Mouse (Mus musculus): ENCODE results near the gene Sipa1l2. TPM values are rescaled to one million over a fixed set of nuclear protein-coding genes. Genes with fewer than 3 reads are reported as not detected.

Sipa1l2 gene
- total RNA-seq, 1 experiment from 2014 or later: 14.4 TPM

GRCm38 (mm10) chr8:125493254-125493815 is 76.3 kb downstream of the Sipa1l2 start:
- no peak for ATAC-seq (replicated peaks; ENCODE audit: insufficient number of reproducible peaks, low FRiP score, low TSS enrichment, poor library complexity, severe bottlenecking)

GRCm38 (mm10) chr8:125492416-125492815 is 77.2 kb downstream of the Sipa1l2 start:
- ATAC-seq (replicated peaks; ENCODE audit: insufficient number of reproducible peaks, low FRiP score, low TSS enrichment, poor library complexity, severe bottlenecking): no peak

GRCm38 (mm10) chr8:125488747-125489146 is 80.9 kb downstream of the Sipa1l2 start:
- ATAC-seq (replicated peaks; ENCODE audit: insufficient number of reproducible peaks, low FRiP score, low TSS enrichment, poor library complexity, severe bottlenecking): no peak

DNA sequence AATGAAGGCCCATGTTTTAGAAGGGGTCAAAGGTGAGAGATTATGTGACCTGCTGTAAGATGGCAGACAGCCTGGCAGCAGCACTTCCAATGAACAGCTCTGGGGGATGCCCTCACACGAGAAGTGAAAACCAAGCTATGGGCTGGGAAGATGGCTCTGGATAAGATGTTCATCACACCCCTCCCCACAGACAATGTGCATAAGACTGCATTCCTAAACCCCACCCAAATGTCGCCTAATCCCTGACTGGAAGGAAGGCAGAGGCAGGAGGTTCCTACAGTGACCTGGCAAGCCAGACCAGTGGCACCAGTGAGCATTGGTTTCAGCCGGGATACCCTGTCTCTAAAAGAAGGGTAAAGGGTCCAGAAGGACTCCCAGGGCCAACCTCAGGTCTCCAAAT is 83.9 kb downstream of the Sipa1l2 start:
- no peak for ATAC-seq (replicated peaks; ENCODE audit: insufficient number of reproducible peaks, low FRiP score, low TSS enrichment, poor library complexity, severe bottlenecking)

DNA sequence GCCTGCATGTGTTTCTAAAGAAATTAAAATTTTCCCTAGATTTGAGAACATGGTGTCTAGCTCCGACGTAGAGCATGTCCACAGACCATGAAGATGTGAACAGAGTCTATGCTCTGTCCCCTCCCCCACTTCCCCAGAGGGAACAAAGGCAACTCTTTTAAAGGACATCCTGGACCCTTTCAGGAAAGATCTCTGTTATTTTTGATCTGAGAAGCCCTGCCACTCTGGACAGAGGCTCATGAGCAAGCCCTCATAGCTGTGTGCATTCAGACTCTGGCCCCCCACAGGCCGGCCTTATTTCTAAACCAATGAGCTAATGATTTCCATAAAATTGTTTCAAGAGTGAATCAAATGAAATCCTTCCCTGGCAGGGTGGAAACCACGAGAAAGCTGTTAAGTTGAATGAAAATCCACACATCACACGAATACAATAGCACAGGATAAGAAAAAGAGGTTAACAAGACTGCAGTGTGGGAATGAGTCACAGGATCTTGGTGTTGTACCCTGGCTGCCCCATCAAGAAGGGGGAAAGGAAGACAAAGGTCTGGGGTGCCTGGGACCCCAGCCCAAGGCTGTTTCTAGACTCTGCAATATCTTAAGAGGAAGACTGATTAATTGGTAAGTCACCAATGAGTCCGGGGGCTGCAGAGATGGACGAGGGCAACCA is 84.9 kb downstream of the Sipa1l2 start:
- ATAC-seq (replicated peaks; ENCODE audit: insufficient number of reproducible peaks, low FRiP score, low TSS enrichment, poor library complexity, severe bottlenecking): no peak

DNA sequence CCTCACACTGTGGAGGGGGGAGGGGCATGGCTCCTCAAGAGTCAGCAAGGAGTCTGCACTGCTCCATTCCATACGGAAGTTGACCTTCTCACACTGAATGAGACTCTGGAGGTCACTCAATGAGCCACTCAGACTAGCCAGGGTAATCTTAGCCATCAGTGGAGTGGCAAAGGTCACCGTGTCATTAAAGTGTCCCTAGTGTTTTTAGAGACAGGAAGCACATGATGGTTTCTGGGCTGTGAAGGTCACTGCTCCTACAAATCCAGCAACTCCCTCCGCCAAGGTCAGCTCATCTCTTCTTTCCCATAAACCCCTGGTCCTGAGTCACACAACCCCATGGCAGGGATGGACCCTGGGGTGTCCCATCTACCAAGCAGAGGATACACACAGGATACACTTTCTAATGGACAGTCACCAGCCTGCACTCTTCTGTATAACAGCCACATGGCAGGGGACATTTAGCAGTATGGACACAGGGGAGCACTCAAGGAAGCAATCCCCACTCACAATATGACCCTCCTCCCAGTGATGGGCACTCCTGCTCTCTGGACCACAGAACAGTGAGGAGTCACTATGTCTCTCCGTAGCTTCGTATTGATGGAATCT is 87.0 kb downstream of the Sipa1l2 start:
- no peak for ATAC-seq (replicated peaks; ENCODE audit: insufficient number of reproducible peaks, low FRiP score, low TSS enrichment, poor library complexity, severe bottlenecking)

DNA sequence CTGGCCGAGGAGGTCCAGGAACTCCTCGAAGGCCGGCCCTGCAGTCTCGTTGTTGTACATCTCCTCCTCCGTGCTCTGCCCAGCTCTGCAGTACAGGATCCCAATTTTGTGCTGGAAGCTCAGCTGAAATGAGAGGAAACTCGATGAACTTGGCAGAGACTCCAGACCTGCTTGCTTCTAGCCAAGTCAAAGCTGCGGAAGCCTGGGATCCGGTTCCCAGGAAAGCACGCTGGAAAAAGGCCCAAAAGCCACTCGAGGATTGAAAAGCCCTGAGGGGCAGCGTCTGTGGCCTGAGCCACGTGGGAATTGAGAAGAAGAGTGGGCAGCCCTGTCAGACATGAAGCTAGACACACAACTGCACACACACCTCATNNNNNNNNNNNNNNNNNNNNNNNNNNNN is 94.7 kb downstream of the Sipa1l2 start:
- ATAC-seq (replicated peaks; ENCODE audit: insufficient number of reproducible peaks, low FRiP score, low TSS enrichment, poor library complexity, severe bottlenecking): no peak

DNA sequence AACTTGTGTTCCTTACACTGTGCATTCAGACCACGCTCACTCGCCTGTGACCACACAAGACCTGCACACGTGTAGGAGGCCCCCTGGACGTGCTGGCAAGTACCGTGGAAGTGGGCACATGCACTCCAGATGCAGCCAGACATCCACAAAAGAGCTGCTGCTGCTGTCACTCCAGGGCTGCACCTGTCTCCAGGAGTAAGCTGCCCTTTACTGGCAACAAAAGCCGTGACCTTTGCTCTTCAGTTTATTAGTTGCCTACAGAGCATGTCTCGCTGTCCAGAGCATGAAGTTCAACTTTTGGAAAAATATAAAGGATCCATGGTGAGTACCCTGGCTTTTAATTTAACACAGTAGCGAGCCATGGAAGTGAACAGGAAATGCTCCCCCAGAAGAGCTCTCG is 98.2 kb downstream of the Sipa1l2 start:
- no peak for ATAC-seq (replicated peaks; ENCODE audit: insufficient number of reproducible peaks, low FRiP score, low TSS enrichment, poor library complexity, severe bottlenecking)

DNA sequence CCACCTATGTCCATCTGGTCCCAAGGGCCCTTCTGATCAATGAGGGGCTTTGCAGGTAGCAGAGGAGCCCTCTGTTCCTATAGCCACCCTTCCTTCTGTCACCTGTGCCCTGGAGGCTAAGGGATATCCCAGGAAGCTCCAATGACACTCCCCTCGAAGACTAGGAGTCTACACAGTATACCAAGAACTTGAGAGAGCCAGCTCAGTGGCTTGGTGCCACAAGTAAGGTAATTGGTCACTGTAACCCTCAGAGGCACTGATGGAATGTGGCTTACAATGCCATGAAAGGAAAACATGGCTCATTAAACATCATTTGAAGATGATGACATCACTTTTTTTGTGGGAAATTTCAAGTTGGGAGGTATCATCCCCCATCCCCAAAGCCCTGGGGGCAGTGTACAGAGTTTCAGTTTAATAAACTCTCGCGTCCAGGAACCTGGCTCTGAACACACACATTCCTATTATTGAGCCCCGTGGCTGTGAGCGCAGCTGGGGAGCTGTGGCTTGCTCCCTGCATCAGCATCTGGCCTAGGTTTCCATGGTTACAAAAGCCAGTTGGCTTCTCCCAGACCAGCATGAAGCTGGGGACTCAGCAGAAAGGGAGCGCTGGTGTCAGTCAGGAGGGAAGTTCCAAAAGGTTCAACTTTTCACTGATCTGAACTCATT is 104.3 kb downstream of the Sipa1l2 start:
- no peak for ATAC-seq (replicated peaks; ENCODE audit: insufficient number of reproducible peaks, low FRiP score, low TSS enrichment, poor library complexity, severe bottlenecking)

GRCm38 (mm10) chr8:125462901-125463300 is 106.7 kb downstream of the Sipa1l2 start:
- ATAC-seq (replicated peaks; ENCODE audit: insufficient number of reproducible peaks, low FRiP score, low TSS enrichment, poor library complexity, severe bottlenecking): no peak

GRCm38 (mm10) chr8:125461504-125461903 is 108.1 kb downstream of the Sipa1l2 start:
- peak; percentile 65 for ATAC-seq (replicated peaks; ENCODE audit: insufficient number of reproducible peaks, low FRiP score, low TSS enrichment, poor library complexity, severe bottlenecking)

GRCm38 (mm10) chr8:125460602-125461001 is 109.0 kb downstream of the Sipa1l2 start:
- no peak for ATAC-seq (replicated peaks; ENCODE audit: insufficient number of reproducible peaks, low FRiP score, low TSS enrichment, poor library complexity, severe bottlenecking)

DNA sequence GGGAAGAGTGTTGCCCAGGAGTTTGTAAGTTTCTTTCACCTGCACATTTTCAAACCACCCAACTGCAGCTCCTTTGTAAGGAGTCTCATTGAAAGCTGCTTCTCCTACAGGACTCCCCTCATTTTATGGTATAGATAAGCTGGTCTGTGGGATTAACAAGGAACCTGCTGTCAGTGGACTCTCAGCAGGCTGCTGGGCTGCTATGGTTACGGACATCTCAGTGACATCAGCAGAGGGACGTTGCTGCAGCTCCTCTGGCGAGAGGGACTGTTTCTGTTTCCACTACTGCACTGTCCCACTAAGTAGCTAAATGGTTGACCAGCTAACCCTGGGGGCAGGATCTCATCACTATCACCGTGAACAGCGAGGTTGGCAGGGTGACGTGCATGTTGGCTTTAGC is 120.6 kb downstream of the Sipa1l2 start:
- no peak for ATAC-seq (replicated peaks; ENCODE audit: insufficient number of reproducible peaks, low FRiP score, low TSS enrichment, poor library complexity, severe bottlenecking)

- ATAC-seq (replicated peaks; ENCODE audit: insufficient number of reproducible peaks, low FRiP score, low TSS enrichment, poor library complexity, severe bottlenecking): no peak; the same call in 1 of the 2 replicates
These were observed 122.1 kb downstream of the Sipa1l2 start for GRCm38 (mm10) chr8:125447543-125447942.

GRCm38 (mm10) chr8:125446236-125446635 is 123.4 kb downstream of the Sipa1l2 start:
- ATAC-seq (replicated peaks; ENCODE audit: insufficient number of reproducible peaks, low FRiP score, low TSS enrichment, poor library complexity, severe bottlenecking): no peak

GRCm38 (mm10) chr8:125445225-125445609 is 124.4 kb downstream of the Sipa1l2 start:
- no peak for ATAC-seq (replicated peaks; ENCODE audit: insufficient number of reproducible peaks, low FRiP score, low TSS enrichment, poor library complexity, severe bottlenecking)

- no peak for ATAC-seq (replicated peaks; ENCODE audit: insufficient number of reproducible peaks, low FRiP score, low TSS enrichment, poor library complexity, severe bottlenecking)
These were observed 125.0 kb downstream of the Sipa1l2 start for GRCm38 (mm10) chr8:125444457-125445224.

- ATAC-seq (replicated peaks; ENCODE audit: insufficient number of reproducible peaks, low FRiP score, low TSS enrichment, poor library complexity, severe bottlenecking): no peak
These were observed 134.1 kb downstream of the Sipa1l2 start for GRCm38 (mm10) chr8:125435320-125436100.
